Mouse (Mus musculus) limb, embryonic 11.5 days (tissue): Measurements from ENCODE around the gene Gspt1. TPM values are rescaled to one million over a fixed set of nuclear protein-coding genes. Genes with fewer than 3 reads are reported as not detected.

Experiments
- ATAC-seq: fragments of 200-750 bp; cut with Nextera tagmentation; 2 replicates; pipeline ENCODE4 v1.8.0; 2017; ENCODE audit warnings: low read depth; ENCODE audit not compliant: insufficient number of reproducible peaks, low FRiP score, low TSS enrichment
- DNase-seq: peaks from one replicate; pipeline ENCODE4 v3.0.0-alpha.2; 2015; ENCODE audit warnings: low spot score
- H3K27ac ChIP-seq: fragments of 300-500 bp; sonication (generic); replicated peaks from 2 replicates; pipeline ENCODE4 v1.5.1; 2014; ENCODE audit warnings: low read depth, mild to moderate bottlenecking, low read length
- H3K27me3 ChIP-seq: fragments of 300-500 bp; sonication (generic); 2 replicates; pipeline ENCODE4 v1.6.1; 2014; ENCODE audit warnings: mild to moderate bottlenecking, low read length, mixed read lengths; ENCODE audit not compliant: control insufficient read depth, insufficient read depth
- H3K36me3 ChIP-seq: fragments of 300-500 bp; sonication (generic); 2 replicates; pipeline ENCODE4 v1.6.1; 2014; ENCODE audit warnings: mild to moderate bottlenecking, low read length, moderate library complexity, mixed read lengths; ENCODE audit not compliant: control insufficient read depth, insufficient read depth
- H3K4me1 ChIP-seq: fragments of 300-500 bp; sonication (generic); 2 replicates; pipeline ENCODE4 v1.6.1; 2014; ENCODE audit warnings: low read length, mixed read lengths; ENCODE audit not compliant: control insufficient read depth, insufficient read depth
- H3K4me2 ChIP-seq: fragments of 300-500 bp; sonication (generic); 2 replicates; pipeline ENCODE4 v1.6.1; 2014; ENCODE audit warnings: low read depth, mild to moderate bottlenecking, moderate library complexity; ENCODE audit not compliant: severe bottlenecking
- H3K4me3 ChIP-seq: fragments of 300-500 bp; sonication (generic); 2 replicates; pipeline ENCODE4 v1.5.1; 2014; ENCODE audit warnings: low read depth, low read length
- H3K9ac ChIP-seq: fragments of 300-500 bp; sonication (generic); 2 replicates; pipeline ENCODE4 v1.6.1; 2014; ENCODE audit warnings: mild to moderate bottlenecking, low read length
- H3K9me3 ChIP-seq: fragments of 300-500 bp; sonication (generic); 2 replicates; pipeline ENCODE4 v1.6.1; 2016; ENCODE audit warnings: low read length; ENCODE audit not compliant: control insufficient read depth
- WGBS: fragments of 180-500 bp; shearing (Covaris S2); extraction: QIAGEN DNeasy Blood & Tissue Kit; methylation state at CpG from one replicate; pipeline ENCODE4 v1.1.7; 2014; 5-methylcytosine and 5-hydroxymethylcytosine counted together
- polyA plus RNA-seq: library from polyadenylated mRNA; unstranded; fragments of >200 nt; fragmentation: Nextera tagmentation; extraction: Ambion mirVana; gene quantifications from 2 replicates; pipeline ENCODE4 v1.2.1, GENCODE M21; 2014

Gene Gspt1
- polyA plus RNA-seq, 1 experiment from 2014 or later = 119 TPM

DNA sequence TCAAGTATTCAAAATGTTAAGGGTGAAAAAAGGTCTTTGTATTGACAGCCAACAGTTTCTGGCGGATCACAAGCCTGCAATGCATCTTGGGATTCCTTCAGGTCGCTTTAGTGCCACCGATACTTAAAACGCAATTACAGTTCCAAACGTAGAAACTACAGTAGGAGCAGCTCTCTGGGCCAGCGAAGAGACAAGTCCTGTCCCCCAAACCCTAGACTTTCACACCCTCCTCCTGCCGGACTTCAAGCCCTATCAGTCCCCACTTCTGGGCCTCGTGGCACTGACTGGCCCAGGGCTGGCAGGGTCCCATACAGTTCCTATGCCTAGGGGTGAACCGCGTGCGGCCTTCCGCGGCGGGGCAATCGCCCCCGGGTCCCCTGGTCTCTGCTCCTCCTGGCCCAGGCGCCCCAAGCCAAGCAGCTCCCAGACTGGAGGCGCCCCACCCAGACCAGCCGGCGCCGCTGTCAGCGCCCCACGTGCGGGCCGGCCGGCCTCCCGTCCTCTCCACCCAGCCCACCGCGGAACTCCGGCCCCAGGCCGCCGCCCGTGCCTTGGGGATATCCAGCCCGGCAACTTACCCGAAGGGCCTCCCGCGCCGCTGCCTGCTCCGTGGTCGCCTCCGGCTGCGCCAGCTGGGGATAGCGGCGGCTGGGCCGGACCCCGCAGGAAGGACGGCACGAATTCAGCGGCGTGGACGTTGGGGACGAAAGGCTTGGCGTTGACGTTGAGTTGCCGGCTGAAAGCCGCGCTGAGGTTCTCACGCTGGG is 877 bp downstream of the Gspt1 start:
- Histone ChIP-seq H3K4me2 (peak overlapping the region; percentile 62), H3K9ac (peak overlapping the region; percentile 92), H3K4me1 (no peaks in the 10 kb centered on the region), H3K9me3 (no peaks in the 10 kb centered on the region), H3K27ac (peak overlapping the region; percentile 89), H3K27me3 (no peaks in the 10 kb centered on the region), H3K36me3 (no peaks in the 10 kb centered on the region; the same call in 1 of the 2 replicates), H3K4me3 (peak overlapping the region; percentile 80)
- DNase-seq (peak; percentile 62), ATAC-seq (peak; percentile 10; the same call in 1 of the 2 replicates)
- under 1% methylated on average over 58 of the region's 58 CpGs for WGBS

DNA sequence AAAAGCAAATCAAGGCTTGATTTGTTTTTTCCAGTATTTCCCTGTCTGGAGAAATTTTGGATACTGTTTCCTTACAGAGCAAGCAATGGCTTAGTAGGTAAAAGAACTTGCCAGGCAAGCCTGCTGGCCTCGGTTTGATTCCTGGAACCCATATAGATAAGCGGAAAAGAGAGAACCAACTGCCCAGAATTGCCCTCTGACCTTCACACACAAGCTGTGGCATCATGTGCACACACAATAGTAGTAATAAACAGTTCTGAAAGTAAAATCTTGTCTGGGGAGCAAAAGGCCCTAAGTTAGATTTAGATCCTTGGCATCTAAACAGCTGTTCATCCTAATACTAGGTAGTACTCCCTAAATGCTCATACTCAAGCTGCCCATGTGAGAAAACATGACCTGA is 6.3 kb downstream of the Gspt1 start:
- no peaks in the 10 kb centered on the region for H3K4me1 ChIP-seq
- WGBS = 87% methylated on average over 2 of the region's 2 CpGs
- ATAC-seq (no peak), DNase-seq (no peak)
- no peak overlapping the region for H3K4me2 ChIP-seq
- H3K27ac ChIP-seq = no peak overlapping the region
- H3K36me3 ChIP-seq = no peaks in the 10 kb centered on the region; the same call in 1 of the 2 replicates
- H3K4me3 ChIP-seq = no peak overlapping the region
- no peaks in the 10 kb centered on the region for H3K27me3 ChIP-seq
- H3K9me3 ChIP-seq = no peaks in the 10 kb centered on the region
- H3K9ac ChIP-seq = no peak overlapping the region

DNA sequence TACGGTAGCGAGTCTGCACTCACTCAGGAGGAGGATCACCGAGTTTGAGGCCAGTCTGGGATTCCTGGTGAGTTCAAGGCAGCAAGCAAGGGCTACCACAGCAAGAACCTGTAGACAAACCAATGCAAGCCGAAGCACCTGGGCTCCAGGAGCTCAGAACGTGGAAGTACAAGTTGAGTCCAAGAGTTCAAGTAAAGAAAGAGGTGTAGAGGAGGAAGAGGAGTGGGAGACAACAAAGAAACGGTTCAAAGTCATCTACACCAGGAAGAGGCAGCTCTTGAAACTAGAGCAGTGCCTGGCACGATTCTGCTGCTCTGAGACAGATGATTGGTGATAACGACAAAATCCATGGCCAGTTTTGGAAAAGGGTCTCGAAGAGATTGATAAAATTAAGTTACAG is 8.4 kb downstream of the Gspt1 start:
- no peaks in the 10 kb centered on the region; the same call in 1 of the 2 replicates for H3K36me3 ChIP-seq
- H3K27ac ChIP-seq = no peak overlapping the region
- no peak overlapping the region for H3K9ac ChIP-seq
- ATAC-seq = no peak
- H3K4me1 ChIP-seq = no peaks in the 10 kb centered on the region
- DNase-seq = no peak
- H3K9me3 ChIP-seq = no peaks in the 10 kb centered on the region
- 84% methylated on average over 9 of the region's 9 CpGs for WGBS
- H3K4me3 ChIP-seq = no peak overlapping the region
- no peak overlapping the region for H3K4me2 ChIP-seq
- H3K27me3 ChIP-seq = no peaks in the 10 kb centered on the region

GRCm38 (mm10) chr16:11242401-11242800 is 11.7 kb downstream of the Gspt1 start:
- no peak overlapping the region for H3K4me2 ChIP-seq
- H3K36me3 ChIP-seq = peaks cover 7% of the 10 kb centered on the region; the same call in 1 of the 2 replicates
- no peak overlapping the region for H3K4me3 ChIP-seq
- WGBS = 91% methylated on average over 1 of the region's 1 CpGs
- ATAC-seq (no peak), DNase-seq (no peak)
- H3K27me3 ChIP-seq = no peaks in the 10 kb centered on the region
- H3K9ac ChIP-seq = no peak overlapping the region
- H3K4me1 ChIP-seq = no peaks in the 10 kb centered on the region
- no peak overlapping the region for H3K27ac ChIP-seq
- no peaks in the 10 kb centered on the region for H3K9me3 ChIP-seq

GRCm38 (mm10) chr16:11217801-11218200 is 36.3 kb downstream of the Gspt1 start:
- Histone ChIP-seq H3K27me3 (no peaks in the 10 kb centered on the region), H3K4me3 (no peak overlapping the region), H3K27ac (no peak overlapping the region), H3K9me3 (no peaks in the 10 kb centered on the region), H3K9ac (no peak overlapping the region), H3K4me2 (no peak overlapping the region), H3K4me1 (no peaks in the 10 kb centered on the region), H3K36me3 (peaks cover 9% of the 10 kb centered on the region; the same call in 1 of the 2 replicates)
- no peak for ATAC-seq
- WGBS = 86% methylated on average over 3 of the region's 3 CpGs
- no peak for DNase-seq

- WGBS = 7% methylated on average over 24 of the region's 24 CpGs
- H3K27me3 ChIP-seq = no peaks in the 10 kb centered on the region
- H3K27ac ChIP-seq = no peak overlapping the region; the same call in 1 of the 2 replicates
- ATAC-seq (0 out of 2 replicates have a peak, but pooled peaks have one; percentile 49), DNase-seq (no peak)
- H3K36me3 ChIP-seq = peaks cover 7% of the 10 kb centered on the region; the same call in 1 of the 2 replicates
- H3K4me1 ChIP-seq = peaks cover 19% of the 10 kb centered on the region
- no peaks in the 10 kb centered on the region for H3K9me3 ChIP-seq
- peak overlapping the region; percentile 75 for H3K4me2 ChIP-seq
- peak overlapping the region; percentile 93 for H3K4me3 ChIP-seq
- peak overlapping the region; percentile 87 for H3K9ac ChIP-seq
Measured at GRCm38 (mm10) chr16:11203600-11204390, 50.3 kb downstream of the Gspt1 start.

GRCm38 (mm10) chr16:11202571-11203554 is 51.3 kb downstream of the Gspt1 start, which contains the start of gene Rsl1d1:
Gene Rsl1d1 (minus strand): TSS chr16:11203331.
- Histone ChIP-seq H3K27me3 (no peaks in the 10 kb centered on the region), H3K4me2 (peak within 1 kb of the TSS; percentile 82), H3K4me1 (peaks cover 19% of the 10 kb centered on the region), H3K4me3 (peak within 1 kb of the TSS; percentile 93), H3K27ac (peak within 1 kb of the TSS; percentile 49), H3K36me3 (peaks cover 10% of the 10 kb centered on the region; the same call in 1 of the 2 replicates), H3K9me3 (no peaks in the 10 kb centered on the region), H3K9ac (peak within 1 kb of the TSS; percentile 87)
- ATAC-seq (peak; percentile 95), DNase-seq (peak; percentile 98)
- WGBS = under 1% methylated on average over 67 of the region's 68 CpGs
